Mouse (Mus musculus) retina, adult 2 months (tissue): Measurements from ENCODE around the gene Noxo1.
"Not testable (repeated sequence)": the region's sequence is repeated elsewhere in the genome, so short reads cannot be mapped to it uniquely, and the experiment has no call there.

Experiments
- DNase-seq: peaks from one replicate; pipeline ENCODE4 v3.0.0-alpha.2; 2012; ENCODE audit warnings: low read depth, low spot score

The Noxo1 gene

DNA sequence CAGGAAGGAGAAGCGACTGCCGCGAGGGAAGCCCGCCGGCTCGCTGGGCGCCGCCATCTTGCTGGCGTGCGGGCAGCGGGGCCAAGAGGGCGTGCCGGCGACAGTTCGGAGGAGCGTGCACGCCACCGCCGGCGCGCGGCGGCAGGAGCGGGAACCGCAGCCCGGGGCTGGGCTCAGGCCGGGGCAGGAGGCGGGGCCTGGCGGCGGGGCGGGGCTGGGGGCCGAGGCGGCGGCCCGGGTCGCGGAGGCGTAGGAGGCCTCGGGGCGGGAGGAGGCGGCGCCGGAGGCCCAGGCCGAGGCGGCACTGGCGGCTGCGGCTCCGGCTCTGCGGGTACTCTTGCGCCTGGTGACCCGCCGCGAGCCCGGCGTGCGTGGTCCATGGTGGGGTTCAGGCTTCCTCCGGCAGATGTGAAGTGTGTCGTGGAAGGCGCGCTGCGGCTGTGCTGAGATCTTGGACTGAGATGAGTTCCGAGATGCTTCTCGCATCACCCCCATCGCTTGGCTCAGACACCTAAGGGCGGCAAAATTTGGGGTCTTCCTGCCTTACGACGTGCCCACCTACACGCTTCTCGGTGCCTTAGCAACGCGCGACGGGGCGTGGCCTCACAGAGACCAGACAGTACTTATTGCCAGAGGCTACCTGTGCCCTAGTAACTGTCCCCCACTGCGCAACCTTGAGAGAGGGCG is at the start of gene Noxo1, which contains the start of gene Gfer:
Noxo1 (plus strand) TSS at position 224 of the 687 bp plus-strand sequence.
Gfer (minus strand) TSS at position 146 of the 687 bp plus-strand sequence.
- DNase-seq = peak; percentile 65

DNA sequence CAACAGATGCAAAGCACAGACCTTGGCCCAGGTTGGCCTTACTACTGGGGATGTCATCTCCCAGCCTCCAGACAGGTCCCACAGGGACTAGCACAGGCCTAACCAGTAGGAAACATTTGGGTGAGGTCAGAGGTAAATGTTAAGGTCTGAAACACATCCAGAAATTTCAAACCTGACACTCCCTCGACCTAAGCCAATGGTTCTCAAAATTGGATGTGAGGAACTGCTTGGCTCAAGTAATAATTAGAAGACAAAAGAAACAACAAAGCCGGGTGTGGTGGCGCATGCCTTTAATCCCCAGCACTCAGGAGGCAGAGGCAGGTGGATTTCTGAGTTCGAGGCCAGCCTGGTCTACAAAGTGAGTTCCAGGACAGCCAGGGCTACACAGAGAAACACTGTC is 49.7 kb upstream of the Noxo1 start:
- DNase-seq = no peak

DNA sequence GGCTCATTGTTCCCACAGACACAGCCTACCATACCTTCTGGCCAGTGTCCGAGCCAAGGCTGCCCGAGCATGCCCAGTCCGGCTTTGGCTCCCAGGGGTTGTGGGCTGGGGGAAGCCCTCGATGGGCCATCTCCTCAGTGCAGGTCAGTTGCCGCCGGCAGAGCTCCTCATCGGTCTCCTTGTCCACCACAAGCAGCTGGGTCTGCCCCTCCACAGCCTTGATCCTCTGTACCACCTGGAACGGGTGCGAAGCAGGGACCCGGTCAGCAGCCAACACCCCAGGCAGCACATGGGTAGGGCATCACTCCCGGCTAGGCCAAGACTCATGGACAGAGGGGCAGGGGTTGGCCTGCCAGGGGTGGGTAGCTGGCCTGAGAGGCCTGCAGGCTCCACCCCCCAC is 48.5 kb upstream of the Noxo1 start:
- no peak for DNase-seq

DNA sequence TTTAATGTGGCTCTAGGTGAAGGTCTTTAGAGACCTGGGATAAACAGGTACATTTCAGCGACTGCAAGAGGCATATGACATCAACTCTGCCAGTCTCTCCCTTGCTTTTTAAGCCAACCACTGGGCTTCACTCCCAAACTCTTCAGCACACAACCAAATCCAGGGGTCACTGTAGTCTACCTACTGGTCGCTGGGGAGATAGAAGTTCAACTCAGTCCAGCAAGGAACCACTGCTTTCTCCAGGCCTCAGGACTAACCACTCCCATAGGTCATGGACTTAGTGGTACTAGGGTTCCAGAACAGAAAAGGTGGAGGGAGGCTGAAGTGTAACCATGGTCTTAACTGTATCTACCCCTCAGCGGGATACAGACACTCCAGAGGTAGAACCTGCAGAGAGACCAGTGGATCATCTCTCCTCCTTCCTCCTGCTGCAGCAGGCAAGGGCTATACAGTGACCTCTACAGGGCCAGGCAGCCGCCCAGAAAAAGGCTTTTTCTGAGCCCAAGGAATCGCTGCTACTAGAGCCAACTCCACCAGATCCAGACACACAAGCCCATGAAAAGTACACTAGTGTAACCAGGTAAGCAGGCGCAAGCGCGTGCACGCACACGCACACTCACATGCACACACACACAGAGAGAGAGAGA is 47.2 kb upstream of the Noxo1 start:
- no peak for DNase-seq

DNA sequence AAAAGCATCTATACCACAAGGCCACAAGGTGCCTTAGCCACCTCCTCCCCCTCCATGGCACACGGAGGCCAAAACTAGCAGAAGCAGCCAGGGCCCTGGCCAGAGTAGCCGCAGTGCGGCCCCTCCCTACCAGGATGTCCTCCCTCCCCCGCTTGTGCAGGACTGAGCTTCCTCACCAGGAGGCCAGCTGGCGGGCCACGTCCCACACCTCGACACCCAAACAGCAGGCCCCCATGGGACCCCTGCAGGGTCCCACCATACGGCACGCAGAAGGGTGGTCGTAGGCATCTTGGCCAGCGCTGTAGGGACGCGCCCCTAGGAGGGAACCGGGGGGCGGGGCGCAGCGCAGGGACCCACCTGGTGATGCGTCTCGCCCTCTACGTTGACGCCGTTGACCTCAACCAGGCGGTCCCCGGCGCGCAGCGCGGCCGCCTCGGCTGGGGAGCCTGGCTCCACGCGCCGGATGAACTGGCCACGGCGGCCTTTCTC is 46.4 kb upstream of the Noxo1 start:
- DNase-seq = no peak

DNA sequence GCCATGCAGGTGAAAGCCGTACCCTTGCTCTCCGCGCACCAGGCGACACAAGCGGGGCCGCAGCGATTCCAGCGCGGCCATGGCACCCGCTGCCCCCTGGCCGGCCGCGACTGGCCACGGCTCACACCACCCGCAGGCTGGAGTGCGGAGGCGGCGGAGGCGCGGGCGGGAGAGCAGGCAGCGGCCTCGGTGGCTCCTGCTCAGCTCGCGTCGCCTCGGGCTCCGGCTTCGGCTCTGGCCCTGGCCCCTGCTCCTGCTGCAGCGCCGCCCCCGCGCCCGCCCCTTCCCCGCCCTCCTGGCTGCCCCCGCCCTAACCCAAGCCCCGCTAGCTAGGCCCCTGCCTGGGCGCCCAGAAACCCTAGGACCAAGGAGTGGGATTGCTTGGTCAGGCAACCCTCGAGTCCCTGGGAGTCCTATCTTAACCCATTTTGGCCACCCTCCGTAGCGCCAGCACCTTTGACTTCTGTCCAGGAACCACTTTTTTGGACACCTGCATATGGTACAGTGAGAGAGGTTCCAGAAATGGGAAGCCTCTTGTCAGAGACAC is 45.9 kb upstream of the Noxo1 start, which contains the start of gene Slc9a3r2:
Slc9a3r2 (minus strand) TSS at position 258 of the 547 bp plus-strand sequence.
- no peak for DNase-seq

DNA sequence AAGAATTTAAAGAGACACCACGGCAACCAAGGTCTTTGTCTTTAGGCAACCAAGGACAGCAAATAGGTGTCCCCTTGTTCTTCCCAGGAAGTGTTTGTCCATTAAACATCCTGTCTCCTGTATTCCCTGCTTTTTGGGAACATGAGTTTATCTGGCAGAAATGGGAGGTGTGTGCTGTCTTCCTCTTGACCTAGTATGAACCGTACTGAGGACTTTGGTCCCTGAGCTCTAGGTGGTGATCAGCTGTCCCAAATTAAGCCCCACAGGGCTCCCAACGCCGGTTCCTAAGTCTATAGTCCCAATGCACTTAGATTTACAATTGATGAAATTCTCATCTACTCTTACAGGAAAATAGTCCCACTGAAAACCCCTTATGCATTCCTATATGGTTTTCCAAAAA is 45.3 kb upstream of the Noxo1 start:
- DNase-seq = no peak

DNA sequence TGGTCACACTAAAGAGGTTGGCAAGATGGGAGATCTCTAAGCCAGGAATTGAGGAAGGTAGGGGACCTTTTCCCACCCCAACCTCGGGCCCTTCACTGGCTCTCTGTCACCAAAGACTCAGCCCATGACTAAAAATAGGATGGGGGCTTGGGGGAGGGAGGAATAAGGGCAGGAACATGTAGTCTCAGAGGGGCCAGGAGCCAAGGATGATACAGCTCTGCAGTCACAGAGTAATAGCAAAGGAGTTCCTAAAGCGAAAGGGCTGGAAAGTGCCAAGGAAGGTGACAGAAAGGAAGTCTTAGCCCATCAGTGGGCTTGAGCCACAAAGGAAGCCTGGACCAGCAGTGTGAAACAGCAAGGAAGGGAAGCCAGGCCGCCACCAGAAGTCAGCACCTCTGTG is 44.2 kb upstream of the Noxo1 start:
- DNase-seq = no peak

DNA sequence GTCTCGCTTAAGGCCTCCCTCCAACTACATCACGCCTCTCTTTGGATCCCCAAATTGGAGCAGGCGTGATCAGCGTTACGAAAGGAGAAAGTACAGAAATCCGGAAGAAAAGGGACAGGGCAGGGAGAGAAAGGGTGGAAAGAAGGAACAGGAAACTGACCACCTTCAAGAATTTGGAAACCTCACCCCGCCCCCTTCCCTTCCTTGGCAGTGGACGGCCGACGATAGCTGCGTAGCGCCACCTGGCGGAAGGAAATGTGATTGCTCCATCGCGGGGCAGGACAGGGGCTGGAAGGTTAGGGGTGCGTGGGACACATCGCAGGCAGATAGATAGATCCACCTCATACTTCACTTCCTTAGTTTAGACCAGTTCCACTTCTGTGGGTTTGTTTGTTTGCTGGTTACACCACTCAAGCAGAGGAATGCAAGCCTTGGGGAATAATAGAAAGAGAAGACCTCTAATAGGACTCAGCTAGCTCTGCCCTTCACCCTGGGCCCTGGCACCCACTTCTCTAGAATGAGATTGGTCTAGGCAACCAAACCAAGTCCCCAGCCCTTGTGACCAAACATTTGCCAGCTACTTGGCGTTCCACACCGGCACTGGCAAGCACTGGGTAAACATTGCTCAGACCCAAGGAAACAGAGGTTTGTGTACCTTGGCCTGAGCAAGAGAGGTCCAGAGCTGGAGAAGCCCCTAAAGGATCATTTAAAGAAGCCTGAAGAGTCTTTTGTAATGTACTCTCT is 41.9 kb upstream of the Noxo1 start:
- peak; percentile 47 for DNase-seq

DNA sequence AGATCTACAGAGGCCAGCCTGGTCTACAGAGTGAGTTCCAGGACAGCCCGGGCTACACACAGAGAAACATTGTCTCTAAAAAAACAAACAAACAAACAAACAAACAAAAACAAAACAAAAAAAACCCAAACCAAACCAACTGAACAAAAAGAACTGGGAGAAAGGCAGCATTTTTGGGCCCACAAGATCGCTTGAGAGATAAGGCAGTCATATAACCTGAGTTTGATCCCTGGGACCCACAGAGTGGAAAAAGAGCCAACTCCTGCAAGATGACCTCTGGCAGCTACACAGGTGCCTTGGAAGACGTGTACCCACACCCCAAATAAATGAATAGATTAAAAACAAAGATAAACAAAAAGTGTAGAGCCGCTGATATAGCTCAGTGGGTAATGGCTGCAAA is 41.1 kb upstream of the Noxo1 start:
- DNase-seq = no peak

DNA sequence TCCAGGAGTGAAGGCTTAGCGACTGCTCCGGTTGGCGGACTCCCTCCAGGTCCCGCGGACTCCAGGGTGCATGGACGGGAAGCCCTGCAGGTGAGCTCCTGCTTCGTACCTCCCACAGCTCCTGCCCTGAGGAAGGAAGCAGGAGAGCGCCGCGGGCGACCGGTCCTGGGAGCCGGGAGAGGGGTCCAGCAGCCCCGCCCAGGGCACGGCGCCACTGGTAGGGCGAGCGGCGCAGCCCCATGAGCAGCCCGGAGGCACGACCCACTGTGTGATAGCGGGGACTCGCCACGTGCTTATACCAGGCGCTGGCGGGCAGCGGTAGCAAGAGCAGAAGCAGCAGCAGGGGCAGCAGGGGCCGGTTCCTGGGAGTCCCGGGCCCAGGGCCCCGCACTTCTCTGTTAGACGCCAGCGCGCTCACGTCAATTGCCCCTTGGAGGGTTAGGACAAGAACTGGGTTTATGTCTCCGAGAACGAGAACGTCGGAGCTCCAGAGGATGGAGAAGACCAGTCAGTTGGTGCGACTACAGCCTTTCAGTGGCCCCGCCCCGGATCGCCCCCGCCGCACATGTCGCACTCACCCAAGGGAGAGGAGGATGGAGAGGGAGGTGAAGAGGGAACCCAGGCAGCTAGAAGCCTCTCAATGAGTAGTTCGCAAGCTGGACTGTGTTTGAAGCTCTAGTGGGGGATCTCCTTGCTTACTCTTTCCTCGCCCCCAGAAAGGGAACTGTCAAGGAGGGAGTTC is 37.8 kb upstream of the Noxo1 start, which contains the start of gene Npw:
Npw (minus strand) TSS at position 441 of the 742 bp plus-strand sequence.
- DNase-seq = no peak

DNA sequence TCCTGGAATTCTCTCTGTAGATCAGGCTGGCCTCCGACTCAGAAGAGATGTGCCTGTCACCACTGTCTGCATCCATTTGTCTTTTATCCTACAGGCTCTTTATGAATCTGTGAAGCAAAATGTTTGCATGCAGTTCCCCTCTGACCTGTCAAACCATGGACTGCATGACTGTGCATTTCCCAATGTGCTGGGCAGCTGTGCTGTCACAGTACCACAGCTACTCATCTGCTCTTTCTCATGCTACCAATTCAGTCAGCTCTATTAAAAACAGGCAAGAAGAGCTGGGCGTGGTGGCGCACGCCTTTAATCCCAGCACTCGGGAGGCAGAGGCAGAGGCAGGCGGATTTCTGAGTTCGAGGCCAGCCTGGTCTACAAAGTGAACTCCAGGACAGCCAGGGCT is 29.0 kb upstream of the Noxo1 start:
- not testable (repeated sequence) for DNase-seq

DNA sequence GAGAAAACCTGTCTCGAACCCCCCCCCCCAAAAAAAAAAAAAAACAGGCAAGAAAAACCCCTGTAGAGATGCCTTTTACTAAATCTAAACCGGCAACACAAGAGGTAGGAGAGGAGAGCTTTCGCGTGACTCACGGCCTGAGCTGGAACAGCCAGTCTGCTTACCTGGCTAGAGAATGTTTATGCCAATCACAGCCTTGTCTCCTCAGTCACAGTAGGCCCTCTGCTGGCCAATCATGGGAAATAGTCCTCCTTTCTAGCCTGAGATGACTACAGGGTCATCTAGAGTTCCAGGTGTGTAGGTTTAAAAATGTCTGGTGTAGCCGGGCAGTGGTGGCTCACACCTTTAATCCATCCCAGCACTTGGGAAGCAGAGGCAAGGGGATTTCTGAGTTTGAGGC is 28.6 kb upstream of the Noxo1 start:
- peak; percentile 54 for DNase-seq

DNA sequence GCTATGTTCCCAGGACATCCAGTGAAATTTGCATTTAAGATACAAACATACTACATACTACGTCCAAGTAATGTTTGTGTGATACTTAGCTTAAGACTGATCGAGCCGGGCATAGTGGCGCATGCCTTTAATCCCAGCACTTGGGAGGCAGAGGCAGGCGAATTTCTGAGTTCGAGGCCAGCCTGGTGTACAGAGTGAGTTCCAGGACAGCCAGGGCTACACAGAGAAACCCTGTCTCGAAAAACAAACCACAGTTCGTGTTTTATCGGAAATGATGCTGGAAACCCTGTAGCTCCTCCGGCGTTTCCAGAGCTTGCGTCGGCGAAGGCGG is 26.9 kb upstream of the Noxo1 start:
- not testable (repeated sequence) for DNase-seq

DNA sequence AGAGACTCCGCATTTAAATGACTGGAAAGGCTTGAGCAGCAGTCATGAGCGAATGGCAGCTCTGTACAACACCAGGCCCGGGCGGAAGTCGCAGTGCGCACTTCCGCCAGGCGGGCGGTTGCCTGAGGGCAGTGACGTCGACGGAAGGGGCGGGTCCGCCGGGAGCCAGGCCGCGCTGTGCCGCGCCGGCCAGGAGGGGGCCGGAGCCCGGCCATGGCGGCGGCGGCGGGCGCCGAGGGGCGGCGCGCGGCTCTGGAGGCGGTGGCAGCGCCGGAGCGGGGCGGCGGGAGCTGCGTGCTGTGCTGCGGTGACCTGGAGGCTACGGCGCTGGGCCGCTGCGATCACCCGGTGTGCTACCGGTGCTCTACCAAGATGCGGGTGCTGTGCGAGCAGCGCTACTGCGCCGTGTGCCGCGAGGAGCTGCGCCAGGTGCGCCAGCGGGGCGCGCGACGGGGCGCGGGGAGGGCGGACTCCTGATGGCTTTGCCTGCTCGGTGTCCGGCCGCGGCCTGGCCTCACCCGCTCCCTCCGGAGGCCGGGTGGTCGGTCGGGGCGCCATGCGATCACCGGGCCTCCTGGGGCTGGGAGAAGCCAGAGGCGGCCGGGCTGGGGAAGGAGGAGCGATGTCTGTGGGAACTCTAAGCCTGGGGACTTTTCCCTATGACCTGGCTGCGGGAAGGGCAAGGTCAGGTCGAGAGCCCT is 26.3 kb upstream of the Noxo1 start, which contains the start of gene Zfp598:
Zfp598 (plus strand) TSS at position 143 of the 701 bp plus-strand sequence.
- DNase-seq = peak; percentile 86

DNA sequence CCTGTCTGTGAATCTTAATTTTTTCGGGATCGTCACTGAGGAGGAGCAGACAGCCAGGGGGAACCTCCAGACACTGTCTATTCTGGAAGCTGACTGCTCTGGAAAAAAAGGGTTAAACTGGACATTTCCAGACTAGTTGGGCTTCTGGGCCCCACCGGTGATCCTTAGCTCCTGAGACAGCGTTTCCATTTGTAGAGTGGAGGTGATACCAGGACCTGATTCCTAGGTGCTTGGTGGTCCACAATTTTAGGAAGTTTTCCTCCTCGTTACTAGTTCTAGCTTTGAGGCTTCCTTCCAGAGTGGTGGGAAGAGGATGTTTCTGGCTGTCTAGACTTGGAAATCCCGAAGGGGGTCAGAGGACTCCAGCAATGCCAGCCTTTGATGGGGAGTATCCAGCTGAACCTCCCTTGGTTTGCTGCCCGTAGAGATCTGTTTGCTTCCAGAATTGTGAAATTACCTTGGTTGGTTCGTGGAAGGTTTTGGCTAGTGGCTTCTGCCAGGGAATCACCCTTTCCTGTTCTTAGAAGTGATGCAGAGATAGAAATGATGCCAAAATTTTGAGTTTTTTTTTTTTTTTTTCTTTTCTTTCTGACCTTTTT is 25.7 kb upstream of the Noxo1 start:
- DNase-seq = no peak

DNA sequence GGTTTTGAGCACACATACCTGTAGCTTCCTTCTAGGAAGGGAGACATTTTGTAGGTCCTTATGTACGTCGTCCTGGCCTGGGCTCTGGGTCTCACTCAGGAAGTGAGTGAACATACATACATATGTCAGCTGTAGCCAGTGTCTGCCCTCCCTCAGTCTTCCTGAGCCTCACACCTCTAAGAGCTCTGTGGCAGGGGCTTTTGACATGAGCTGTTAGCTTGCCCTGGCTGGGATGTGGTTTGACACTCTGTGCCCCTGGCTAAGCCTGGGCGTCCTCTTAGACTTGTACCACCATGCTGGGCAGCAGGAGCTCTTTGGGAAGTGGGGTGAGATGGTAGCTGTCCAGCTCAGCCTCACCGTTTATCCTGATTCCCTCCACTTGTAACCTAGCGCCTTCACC is 24.7 kb upstream of the Noxo1 start:
- DNase-seq = no peak

DNA sequence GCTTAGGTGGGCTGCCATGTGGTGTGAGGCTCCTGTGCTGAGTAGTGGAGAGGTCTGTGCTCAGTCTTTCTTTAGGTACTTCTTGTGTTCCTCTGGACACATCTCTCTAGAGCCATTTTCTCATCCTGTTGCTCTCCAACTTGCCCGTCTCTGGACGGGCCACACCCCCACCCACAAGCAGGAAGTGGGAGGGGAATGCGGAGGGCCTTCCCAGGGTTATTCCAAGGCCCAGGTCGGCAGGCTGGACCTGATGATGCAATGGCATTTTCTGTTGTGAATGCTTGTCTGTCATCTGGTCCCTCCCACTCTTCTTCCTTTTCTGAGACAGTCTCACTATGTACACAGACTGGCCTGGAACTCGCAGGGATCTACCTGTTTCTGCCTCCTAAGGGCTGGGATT is 23.9 kb upstream of the Noxo1 start:
- no peak for DNase-seq

DNA sequence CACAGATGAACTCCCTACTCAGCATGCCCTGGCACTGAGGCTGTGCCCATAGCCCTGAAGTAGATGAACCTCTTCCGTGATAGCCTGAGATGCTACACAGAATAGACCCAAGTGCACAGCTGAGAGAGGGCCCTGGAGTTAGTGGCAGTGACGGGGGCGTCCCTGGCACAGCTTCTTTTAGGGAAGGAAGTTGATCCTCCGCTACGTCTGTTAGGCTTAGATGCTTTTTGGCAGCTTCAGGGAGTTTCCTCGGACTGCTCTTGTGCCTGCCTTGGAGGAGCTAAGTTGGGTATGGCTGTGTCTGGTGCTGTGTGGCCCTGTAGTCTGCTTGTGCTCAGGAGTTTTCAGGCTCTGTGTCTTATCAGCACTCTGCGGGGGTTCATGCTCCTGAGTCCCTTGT is 21.8 kb upstream of the Noxo1 start:
- DNase-seq = no peak

DNA sequence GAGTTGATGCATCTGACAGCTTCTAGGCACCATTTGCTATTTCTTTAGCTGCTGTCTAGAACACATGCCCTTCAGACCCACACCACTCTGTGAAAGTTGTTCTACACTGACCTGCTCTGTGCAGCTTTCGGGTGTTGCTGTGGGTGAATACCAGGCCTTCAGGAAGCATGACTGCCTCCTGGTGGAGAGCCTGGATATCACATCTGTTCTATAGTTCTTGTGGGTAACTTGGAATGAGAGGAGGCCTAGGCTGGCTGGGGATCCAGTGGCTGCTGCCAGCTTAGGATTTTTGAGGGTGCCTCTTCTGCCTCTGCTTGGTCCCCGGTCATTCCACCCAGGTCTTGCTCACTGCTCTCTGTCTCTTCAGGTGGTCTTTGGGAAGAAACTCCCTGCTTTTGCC is 19.8 kb upstream of the Noxo1 start:
- DNase-seq = no peak
